Mouse (Mus musculus): ENCODE data around the gene Tigd3.
A peak's percentile ranks its signal among the peaks of the same experiment; 100 is the strongest.

DNA sequence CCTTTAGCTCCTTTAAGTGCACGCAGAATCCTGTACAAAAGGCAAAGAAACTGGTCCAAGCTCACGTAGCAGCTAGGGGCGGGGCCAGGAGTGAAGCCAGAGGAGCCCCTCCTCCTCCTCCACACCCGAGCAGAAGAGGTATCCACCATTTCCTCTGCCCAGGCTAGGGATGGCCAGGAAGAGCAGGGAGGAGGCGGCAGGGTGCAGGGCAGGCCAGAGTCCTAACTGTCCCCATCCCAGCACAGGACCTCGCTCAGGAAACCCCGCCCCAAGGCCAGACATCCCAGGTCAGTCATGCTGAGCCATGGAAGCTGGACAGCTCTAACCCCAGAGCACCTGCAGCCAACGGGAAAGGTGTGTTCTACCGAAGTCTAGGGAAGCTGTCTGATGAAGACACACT is 27.8 kb upstream of the Tigd3 start:
- TF ChIP-seq CTCF (IDR thresholded peaks at IDR 0.05 in 2 of 3, conservative IDR thresholded peaks at IDR 0.05 in 1 of 3; ENCODE audit: control insufficient read depth in 1 of 3, insufficient read depth in 1 of 3, low read depth in 2 of 3, low read length in 3 of 3, poor library complexity in 1 of 3, severe bottlenecking in 1 of 3) (no peak), KAT2A (conservative IDR thresholded peaks at IDR 0.05; ENCODE audit: low read depth, low read length) (no peak), HCFC1 (IDR thresholded peaks at IDR 0.05; ENCODE audit: low read depth, low read length) (no peak), POLR2A (IDR thresholded peaks at IDR 0.05; ENCODE audit: control insufficient read depth in 1 of 2, insufficient read depth in 1 of 2, low read depth in 1 of 2, low read length in 2 of 2, poor library complexity in 1 of 2) (0 out of 4 replicates have a peak, but pooled peaks of 1 of the 2 experiments have one; percentile 9), ZNF384 (IDR thresholded peaks at IDR 0.05; ENCODE audit: low read depth, low read length) (no peak), BHLHE40 (IDR thresholded peaks at IDR 0.05; ENCODE audit: borderline replicate concordance, low read depth, low read length) (no peak), CHD1 (IDR thresholded peaks at IDR 0.05; ENCODE audit: low read depth, low read length) (no peak), TAL1 (IDR thresholded peaks at IDR 0.05; ENCODE audit: low read length) (no peak), ETS1 (IDR thresholded peaks at IDR 0.05; ENCODE audit: low read depth, low read length) (no peak), GATA1 (IDR thresholded peaks at IDR 0.05; ENCODE audit: low read depth, low read length) (no peak), USF1 (IDR thresholded peaks at IDR 0.05; ENCODE audit: low read depth, low read length) (no peak), MAX (IDR thresholded peaks at IDR 0.05; ENCODE audit: low read length) (no peak), CHD2 (IDR thresholded peaks at IDR 0.05; ENCODE audit: low read length) (no peak), MAZ (IDR thresholded peaks at IDR 0.05; ENCODE audit: low read depth, low read length) (peak; percentile 66; the same call in 1 of the 2 replicates)

Data from MEL (cell line).